Mouse (Mus musculus): ENCODE measurements at regions not wholly inside any gene's neighbourhood (a gene's known extent, or its start where the extent isn't known, plus 50 kb on each side); places are given as distances from the start of the nearest gene placed in this dataset.
"Not testable (repeated sequence)": the region's sequence is repeated elsewhere in the genome, so short reads cannot be mapped to it uniquely, and the experiment has no call there.

GRCm38 (mm10) chr3:36360933-36361332, 114.8 kb downstream of the Anxa5 start:
- no peak for TF ChIP-seq CTCF (IDR thresholded peaks at IDR 0.05; ENCODE audit: low read depth)
- TF ChIP-seq EP300 (IDR thresholded peaks at IDR 0.05; ENCODE audit: low read depth) = no peak
- H3K36me3 ChIP-seq (replicated peaks; ENCODE audit: control insufficient read depth, insufficient read depth, low read depth) = no peaks in the 10 kb centered on the region
- H3K27ac ChIP-seq = no peak overlapping the region
- H3K9ac ChIP-seq (replicated peaks) = no peak overlapping the region
- no peaks in the 10 kb centered on the region for H3K9me3 ChIP-seq (ENCODE audit: control insufficient read depth, low read length)
- no peak overlapping the region for H3K4me3 ChIP-seq (ENCODE audit: insufficient read depth in 1 of 2, low read depth in 2 of 2, low read length in 2 of 2)
- no peak overlapping the region for H3K4me2 ChIP-seq (ENCODE audit: low read depth)
- WGBS (ENCODE audit: insufficient replicate concordance) = 52% methylated on average over 6 of the region's 6 CpGs
- ATAC-seq (ENCODE audit: insufficient read depth) = no peak
- no peaks in the 10 kb centered on the region for H3K27me3 ChIP-seq (ENCODE audit: control insufficient read depth, insufficient read depth, low read length)
- DNase-seq (ENCODE audit: low read depth in 3 of 3, low spot score in 3 of 3) = no peak
- no peaks in the 10 kb centered on the region for H3K4me1 ChIP-seq (replicated peaks; ENCODE audit: control insufficient read depth in 2 of 2, insufficient read depth in 2 of 2, low read length in 1 of 2)

DNA sequence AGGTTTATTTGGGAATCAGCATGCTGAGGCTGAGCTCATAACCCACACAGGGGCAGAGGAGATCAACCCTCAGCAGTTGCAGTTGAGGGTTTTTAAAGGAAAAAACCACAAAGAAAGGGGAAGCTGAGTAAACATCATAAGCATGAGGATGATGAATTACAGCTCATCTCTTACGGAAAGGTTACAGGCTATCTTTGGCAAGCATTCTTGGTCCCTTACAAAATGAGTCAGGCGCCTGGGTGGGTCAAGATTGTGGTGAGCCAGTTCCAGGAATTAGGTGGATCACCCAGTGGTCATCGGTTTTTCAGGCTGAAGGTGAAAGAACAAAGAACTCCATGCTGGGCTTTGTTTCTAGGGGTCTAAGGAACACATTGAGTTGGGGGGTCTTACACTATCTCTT, 121.5 kb downstream of the Anxa5 start:
- not testable (repeated sequence) for H3K4me3 ChIP-seq (ENCODE audit: insufficient read depth in 1 of 2, low read depth in 2 of 2, low read length in 2 of 2); DNase-seq (ENCODE audit: low read depth in 3 of 3, low spot score in 3 of 3); H3K4me1 ChIP-seq (replicated peaks; ENCODE audit: control insufficient read depth in 2 of 2, insufficient read depth in 2 of 2, low read length in 1 of 2); H3K27ac ChIP-seq; ATAC-seq (ENCODE audit: insufficient read depth); H3K4me2 ChIP-seq (ENCODE audit: low read depth); H3K9me3 ChIP-seq (ENCODE audit: control insufficient read depth, low read length); H3K27me3 ChIP-seq (ENCODE audit: control insufficient read depth, insufficient read depth, low read length); H3K36me3 ChIP-seq (replicated peaks; ENCODE audit: control insufficient read depth, insufficient read depth, low read depth); H3K9ac ChIP-seq (replicated peaks)
- 43% methylated on average over 3 of the region's 3 CpGs for WGBS (ENCODE audit: insufficient replicate concordance)

- H3K9ac ChIP-seq (replicated peaks) = no peak overlapping the region
- H3K4me2 ChIP-seq (ENCODE audit: low read depth) = no peak overlapping the region
- H3K27ac ChIP-seq = no peak overlapping the region
- no peaks in the 10 kb centered on the region for H3K9me3 ChIP-seq (ENCODE audit: control insufficient read depth, low read length)
- no peak overlapping the region for H3K4me3 ChIP-seq (ENCODE audit: insufficient read depth in 1 of 2, low read depth in 2 of 2, low read length in 2 of 2)
- ATAC-seq (ENCODE audit: insufficient read depth) (no peak), DNase-seq (ENCODE audit: low read depth in 3 of 3, low spot score in 3 of 3) (no peak)
- H3K4me1 ChIP-seq (replicated peaks; ENCODE audit: control insufficient read depth in 2 of 2, insufficient read depth in 2 of 2, low read length in 1 of 2) = no peaks in the 10 kb centered on the region
- WGBS (ENCODE audit: insufficient replicate concordance) = 43% methylated on average over 4 of the region's 4 CpGs
- H3K27me3 ChIP-seq (ENCODE audit: control insufficient read depth, insufficient read depth, low read length) = no peaks in the 10 kb centered on the region
- no peaks in the 10 kb centered on the region for H3K36me3 ChIP-seq (replicated peaks; ENCODE audit: control insufficient read depth, insufficient read depth, low read depth)
- TF ChIP-seq CTCF (IDR thresholded peaks at IDR 0.05; ENCODE audit: low read depth) (no peak), EP300 (IDR thresholded peaks at IDR 0.05; ENCODE audit: low read depth) (no peak)
These were observed 123.5 kb downstream of the Anxa5 start for GRCm38 (mm10) chr3:36352032-36352742.

GRCm38 (mm10) chr3:36349073-36349472, 126.6 kb downstream of the Anxa5 start:
- Histone ChIP-seq H3K36me3 (replicated peaks; ENCODE audit: control insufficient read depth, insufficient read depth, low read depth) (no peaks in the 10 kb centered on the region), H3K4me2 (ENCODE audit: low read depth) (no peak overlapping the region), H3K9me3 (ENCODE audit: control insufficient read depth, low read length) (no peaks in the 10 kb centered on the region), H3K27me3 (ENCODE audit: control insufficient read depth, insufficient read depth, low read length) (no peaks in the 10 kb centered on the region), H3K27ac (no peak overlapping the region), H3K4me3 (ENCODE audit: insufficient read depth in 1 of 2, low read depth in 2 of 2, low read length in 2 of 2) (no peak overlapping the region), H3K9ac (replicated peaks) (no peak overlapping the region), H3K4me1 (replicated peaks; ENCODE audit: control insufficient read depth in 2 of 2, insufficient read depth in 2 of 2, low read length in 1 of 2) (no peaks in the 10 kb centered on the region)
- DNase-seq (ENCODE audit: low read depth in 3 of 3, low spot score in 3 of 3) (no peak), ATAC-seq (ENCODE audit: insufficient read depth) (no peak)
- 65% methylated on average over 4 of the region's 4 CpGs for WGBS (ENCODE audit: insufficient replicate concordance)
- no peak for TF ChIP-seq CTCF (IDR thresholded peaks at IDR 0.05; ENCODE audit: low read depth)

- no peak for DNase-seq (ENCODE audit: low read depth in 3 of 3, low spot score in 3 of 3)
- H3K36me3 ChIP-seq (replicated peaks; ENCODE audit: control insufficient read depth, insufficient read depth, low read depth) = no peaks in the 10 kb centered on the region
These were observed 118.9 kb upstream of the Qrfpr start for GRCm38 (mm10) chr3:36340889-36341533.

More at GRCm38 (mm10) chr3:36340889-36341533, 118.9 kb upstream of the Qrfpr start:
- 43% methylated on average over 6 of the region's 6 CpGs for WGBS (ENCODE audit: insufficient replicate concordance)
- no peak overlapping the region for H3K4me2 ChIP-seq (ENCODE audit: low read depth)
- H3K4me3 ChIP-seq (ENCODE audit: insufficient read depth in 1 of 2, low read depth in 2 of 2, low read length in 2 of 2) = no peak overlapping the region
- H3K27me3 ChIP-seq (ENCODE audit: control insufficient read depth, insufficient read depth, low read length) = no peaks in the 10 kb centered on the region
- H3K4me1 ChIP-seq (replicated peaks; ENCODE audit: control insufficient read depth in 2 of 2, insufficient read depth in 2 of 2, low read length in 1 of 2) = no peaks in the 10 kb centered on the region
- no peak for TF ChIP-seq CTCF (IDR thresholded peaks at IDR 0.05; ENCODE audit: low read depth)
- no peak for TF ChIP-seq EP300 (IDR thresholded peaks at IDR 0.05; ENCODE audit: low read depth)
- H3K27ac ChIP-seq = no peak overlapping the region
- H3K9ac ChIP-seq (replicated peaks) = no peak overlapping the region
- no peaks in the 10 kb centered on the region for H3K9me3 ChIP-seq (ENCODE audit: control insufficient read depth, low read length)
- ATAC-seq (ENCODE audit: insufficient read depth) = no peak

Data from liver, embryonic 14.5 days (tissue).